Mouse (Mus musculus) bone marrow, adult 2 months (tissue): ENCODE results near the gene Gm10799.
"Not testable (repeated sequence)": the region's sequence is repeated elsewhere in the genome, so short reads cannot be mapped to it uniquely, and the experiment has no call there.

Experiments used
- CTCF ChIP-seq: fragments of 200-500 bp; IDR thresholded peaks from 2 replicates; pipeline ENCODE4 v1.5.1; 2011; ENCODE audit warnings: low read length, control low read depth; ENCODE audit not compliant: control insufficient read depth, insufficient read depth
- POLR2A ChIP-seq: fragments of 200-500 bp; IDR thresholded peaks from 2 replicates; pipeline ENCODE4 v1.6.1; 2011; ENCODE audit warnings: low read depth, mild to moderate bottlenecking, control low read depth, low read length, borderline replicate concordance; ENCODE audit not compliant: control insufficient read depth

DNA sequence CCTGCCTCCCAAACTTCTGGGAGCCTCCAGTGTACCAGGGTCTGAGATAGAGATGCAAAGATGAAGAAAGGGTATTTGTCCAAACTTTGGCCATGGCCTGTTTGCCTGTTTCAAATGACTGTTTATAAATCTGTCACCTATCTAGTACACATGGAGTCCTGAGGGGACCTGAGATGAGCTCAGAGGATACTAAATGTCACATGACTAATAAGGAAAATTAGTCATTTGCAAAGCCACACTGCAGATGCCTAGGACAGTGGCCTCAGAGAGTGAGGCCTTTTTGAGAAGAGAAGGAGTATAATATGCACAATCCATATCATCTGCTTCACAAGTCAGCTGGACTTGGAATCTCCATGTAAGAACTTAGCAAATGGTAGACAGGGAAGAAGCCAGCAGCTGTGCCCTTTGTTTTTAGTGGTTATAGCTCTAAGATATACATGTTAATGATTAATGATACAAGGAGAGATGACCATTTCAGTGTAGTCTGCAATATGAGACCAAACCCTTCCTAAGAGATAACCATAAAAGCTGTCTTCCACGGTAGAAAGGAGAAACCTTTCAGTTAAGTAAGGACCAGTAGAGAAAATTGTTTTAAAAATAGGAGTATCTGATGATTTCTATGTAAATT lies 42.9 kb upstream of the Gm10799 start:
- TF ChIP-seq POLR2A, CTCF: not testable (repeated sequence)
